Mouse (Mus musculus) myocyte (in vitro differentiated cells): ENCODE data around the gene Axin2. TPM values are rescaled to one million over a fixed set of nuclear protein-coding genes. Genes with fewer than 3 reads are reported as not detected.

Source experiments
- H3K27me3 ChIP-seq: one replicate; pipeline ENCODE4 v1.6.1; 2011; ENCODE audit not compliant: control insufficient read depth, insufficient read depth, insufficient read length
- H3K36me3 ChIP-seq: one replicate; pipeline ENCODE4 v1.6.1; 2011; ENCODE audit not compliant: control insufficient read depth, insufficient read depth
- H3K4me2 ChIP-seq: one replicate; pipeline ENCODE4 v1.6.1; 2011; ENCODE audit warnings: low read depth, control low read depth
- H3K4me3 ChIP-seq: one replicate; pipeline ENCODE4 v1.5.1; 2011; ENCODE audit warnings: mild to moderate bottlenecking, control low read depth, moderate library complexity
- H3K79me2 ChIP-seq: one replicate; pipeline ENCODE4 v1.6.1; 2011; ENCODE audit not compliant: control insufficient read depth, insufficient read depth
- H3ac ChIP-seq: one replicate; pipeline ENCODE4 v1.6.1; 2011; ENCODE audit not compliant: control insufficient read depth, insufficient read length
- CEBPB ChIP-seq: IDR thresholded peaks from 2 replicates; pipeline ENCODE4 v1.6.1; 2011; ENCODE audit warnings: mild to moderate bottlenecking, moderate library complexity; ENCODE audit not compliant: poor library complexity, insufficient read depth, severe bottlenecking
- E2F4 ChIP-seq: IDR thresholded peaks from one replicate; pipeline ENCODE4 v1.6.1; 2011; ENCODE audit warnings: mild to moderate bottlenecking, control low read depth, moderate library complexity; ENCODE audit not compliant: insufficient read depth
- MAX ChIP-seq: IDR thresholded peaks from one replicate; pipeline ENCODE4 v1.6.1; 2011; ENCODE audit warnings: low read depth, mild to moderate bottlenecking, control low read depth
- MYOD1 ChIP-seq, 3 experiments: IDR thresholded peaks; one replicate each; pipeline ENCODE4 v1.6.1; 2011; ENCODE audit warnings: control low read depth in 2 of 3, low read depth in 2 of 3, mild to moderate bottlenecking in 2 of 3, moderate library complexity in 1 of 3; ENCODE audit not compliant: insufficient read length in 2 of 3, control insufficient read depth in 1 of 3
- MYOG ChIP-seq, 3 experiments: IDR thresholded peaks; one replicate each; pipeline ENCODE4 v1.6.1; 2011; ENCODE audit warnings: control low read depth in 2 of 3, low read depth in 2 of 3, mild to moderate bottlenecking in 2 of 3; ENCODE audit not compliant: insufficient read length in 2 of 3, control insufficient read depth in 1 of 3, insufficient read depth in 1 of 3
- POLR2A ChIP-seq: IDR thresholded peaks from one replicate; pipeline ENCODE4 v1.6.1; 2011; ENCODE audit warnings: low read depth, mild to moderate bottlenecking, control low read depth, moderate library complexity; ENCODE audit not compliant: insufficient read length
- POLR2AphosphoS2 ChIP-seq: IDR thresholded peaks from one replicate; pipeline ENCODE4 v1.6.1; 2011; ENCODE audit warnings: low read depth, control low read depth; ENCODE audit not compliant: insufficient read length
- REST ChIP-seq: IDR thresholded peaks from one replicate; pipeline ENCODE4 v1.6.1; 2011; ENCODE audit warnings: mild to moderate bottlenecking, control low read depth, moderate library complexity; ENCODE audit not compliant: insufficient read depth, insufficient read length
- SRF ChIP-seq: IDR thresholded peaks from one replicate; pipeline ENCODE4 v1.6.1; 2011; ENCODE audit warnings: low read depth; ENCODE audit not compliant: control insufficient read depth, insufficient read length
- TCF12 ChIP-seq: IDR thresholded peaks from one replicate; pipeline ENCODE4 v1.6.1; 2011; ENCODE audit warnings: mild to moderate bottlenecking, control low read depth; ENCODE audit not compliant: poor library complexity, insufficient read depth, severe bottlenecking
- TCF3 ChIP-seq: IDR thresholded peaks from one replicate; pipeline ENCODE4 v1.6.1; 2011; ENCODE audit warnings: low read depth, control low read depth; ENCODE audit not compliant: insufficient read length
- USF1 ChIP-seq: IDR thresholded peaks from one replicate; pipeline ENCODE4 v1.6.1; 2011; ENCODE audit warnings: low read depth, mild to moderate bottlenecking, control low read depth, moderate library complexity
- polyA plus RNA-seq: library from polyadenylated mRNA; unstranded; fragments of >200 nt; fragmentation: generic; extraction: Trizol; gene quantifications from one replicate; pipeline ENCODE4 v1.2.1, GENCODE M21; 2012; ENCODE audit warnings: missing spikeins

Gene Axin2
- polyA plus RNA-seq, 1 experiment, result 1.7 TPM

DNA sequence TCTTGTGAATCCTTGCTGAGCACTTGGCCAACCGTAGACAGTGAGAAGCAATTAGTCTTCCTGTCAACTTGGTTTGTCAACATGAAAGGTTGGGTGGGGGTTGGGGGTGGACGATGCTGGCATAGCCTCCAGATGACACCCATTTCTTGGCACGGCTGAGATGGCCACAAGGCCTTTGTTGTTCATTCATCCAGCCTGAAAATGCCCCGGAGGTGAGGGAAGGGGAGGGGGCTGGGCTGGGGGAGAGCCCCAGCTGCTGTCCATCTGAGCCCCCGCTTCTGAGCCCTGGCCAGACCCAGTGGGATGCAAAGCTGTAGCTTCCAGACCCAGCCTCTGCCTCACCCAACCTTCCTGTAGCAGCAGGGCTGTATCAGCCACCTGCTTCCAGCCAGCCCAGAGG is 38.2 kb downstream of the Axin2 start:
- H3ac ChIP-seq, result no peak overlapping the region
- H3K4me2 ChIP-seq, result no peak overlapping the region
- TF ChIP-seq MAX (no peak), POLR2A (no peak), TCF3 (no peak), SRF (no peak), MYOG (IDR thresholded peaks at IDR 0.05; ENCODE audit: control insufficient read depth in 1 of 3, insufficient read depth in 1 of 3, insufficient read length in 2 of 3, low read depth in 2 of 3) (no peak), MYOD1 (IDR thresholded peaks at IDR 0.05; ENCODE audit: control insufficient read depth in 1 of 3, insufficient read length in 2 of 3, low read depth in 2 of 3) (no peak), POLR2AphosphoS2 (no peak), USF1 (no peak), REST (no peak), E2F4 (no peak), CEBPB (no peak), TCF12 (no peak)
- H3K36me3 ChIP-seq, result no peaks in the 10 kb centered on the region
- H3K27me3 ChIP-seq, result no peaks in the 10 kb centered on the region
- H3K4me3 ChIP-seq, result no peak overlapping the region
- no peaks in the 10 kb centered on the region for H3K79me2 ChIP-seq

DNA sequence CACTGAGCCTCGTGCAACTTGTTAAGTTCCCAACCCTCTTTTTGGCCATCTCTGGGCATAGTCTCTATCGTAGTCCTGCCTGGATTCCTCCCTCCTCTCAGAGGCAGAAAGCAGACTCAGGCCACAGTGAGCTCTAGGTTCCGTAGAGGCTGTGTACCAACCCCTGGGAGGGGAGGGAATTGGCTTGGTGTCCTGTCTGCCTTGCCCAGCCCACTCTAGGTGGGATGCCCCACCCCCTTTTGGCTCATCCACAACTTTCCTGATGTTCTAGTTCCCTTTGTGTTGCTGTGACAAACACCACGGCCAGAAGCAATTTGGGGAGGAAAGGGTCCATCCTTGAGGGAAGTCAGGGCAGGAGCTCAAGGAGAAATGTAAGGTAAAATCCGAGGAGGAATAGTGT is 39.0 kb downstream of the Axin2 start:
- Histone ChIP-seq H3K27me3 (no peaks in the 10 kb centered on the region), H3K4me2 (no peak overlapping the region), H3ac (no peak overlapping the region), H3K79me2 (no peaks in the 10 kb centered on the region), H3K36me3 (no peaks in the 10 kb centered on the region), H3K4me3 (no peak overlapping the region)
- TF ChIP-seq POLR2AphosphoS2 (no peak), CEBPB (no peak), TCF12 (no peak), TCF3 (no peak), MYOG (IDR thresholded peaks at IDR 0.05; ENCODE audit: control insufficient read depth in 1 of 3, insufficient read depth in 1 of 3, insufficient read length in 2 of 3, low read depth in 2 of 3) (no peak)

DNA sequence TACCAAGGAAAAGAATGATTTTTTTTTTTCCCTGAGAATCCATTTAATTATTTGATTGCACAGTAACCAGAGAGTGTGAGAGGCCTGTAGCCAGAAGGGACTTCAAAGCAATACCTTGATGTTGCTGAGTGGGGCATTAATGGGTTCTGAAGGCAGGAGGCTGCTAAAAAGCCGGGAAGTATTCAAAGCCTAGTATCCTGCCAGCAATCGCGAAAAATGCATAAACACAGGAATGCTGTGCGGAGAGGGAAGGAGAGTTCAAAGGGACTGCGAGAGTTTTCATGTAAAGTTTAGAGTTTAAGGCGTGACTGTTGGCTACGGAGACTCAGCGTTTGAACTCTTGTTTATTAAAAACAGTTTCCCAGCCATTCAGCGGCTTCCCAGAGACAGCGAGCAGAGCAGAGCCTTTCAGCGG is 41.5 kb downstream of the Axin2 start:
- Histone ChIP-seq H3K4me2 (no peak overlapping the region), H3K36me3 (no peaks in the 10 kb centered on the region), H3ac (no peak overlapping the region), H3K79me2 (no peaks in the 10 kb centered on the region), H3K4me3 (no peak overlapping the region), H3K27me3 (no peaks in the 10 kb centered on the region)
- no peak for TF ChIP-seq MYOG (IDR thresholded peaks at IDR 0.05; ENCODE audit: control insufficient read depth in 1 of 3, insufficient read depth in 1 of 3, insufficient read length in 2 of 3, low read depth in 2 of 3)
- no peak for TF ChIP-seq REST
- TF ChIP-seq TCF12, result no peak
- no peak for TF ChIP-seq SRF
- TF ChIP-seq USF1, result no peak
- TF ChIP-seq POLR2AphosphoS2, result no peak
- TF ChIP-seq MYOD1 (IDR thresholded peaks at IDR 0.05; ENCODE audit: control insufficient read depth in 1 of 3, insufficient read length in 2 of 3, low read depth in 2 of 3), result no peak
- TF ChIP-seq E2F4, result no peak
- no peak for TF ChIP-seq MAX
- TF ChIP-seq CEBPB, result no peak
- TF ChIP-seq TCF3, result no peak
- no peak for TF ChIP-seq POLR2A

DNA sequence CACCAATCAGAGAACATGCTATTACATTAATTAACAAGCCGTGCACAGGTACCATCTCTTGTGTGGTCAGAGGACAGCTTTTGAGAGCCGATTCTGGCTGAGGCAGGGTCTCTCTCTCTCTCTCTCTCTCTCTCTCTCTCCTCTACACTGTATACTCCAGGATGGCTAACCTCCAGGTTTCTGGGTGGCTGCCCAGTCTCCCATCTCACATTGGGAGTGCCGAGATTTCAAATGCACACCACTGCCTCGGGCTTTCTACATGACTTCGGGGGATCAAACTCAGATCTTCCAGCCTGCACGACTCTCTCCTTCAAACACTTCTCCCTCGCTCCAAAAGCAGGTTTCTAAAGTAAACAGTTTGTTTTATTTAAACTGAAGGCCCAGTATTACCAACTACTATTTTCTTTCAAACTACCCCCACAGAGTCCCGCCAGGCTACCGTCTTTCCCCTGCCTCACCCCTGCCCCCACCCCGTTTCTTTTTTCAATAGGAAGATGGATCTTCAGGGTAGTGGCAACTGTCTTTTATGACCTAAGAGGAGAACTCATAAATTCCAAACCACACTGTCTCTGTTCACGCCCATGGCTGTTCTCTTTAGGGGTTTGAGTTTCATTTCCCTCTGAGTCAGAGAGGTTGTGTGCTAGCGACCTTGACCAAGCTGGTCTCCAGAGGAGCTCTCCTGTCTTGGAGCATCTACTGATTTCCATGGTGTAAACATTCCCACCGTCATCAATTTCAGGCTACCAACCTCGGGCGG is 43.5 kb downstream of the Axin2 start:
- no peak for TF ChIP-seq POLR2AphosphoS2
- TF ChIP-seq MYOG (IDR thresholded peaks at IDR 0.05; ENCODE audit: control insufficient read depth in 1 of 3, insufficient read depth in 1 of 3, insufficient read length in 2 of 3, low read depth in 2 of 3), result no peak
- no peak for TF ChIP-seq MAX
- TF ChIP-seq TCF3, result no peak
- no peak for TF ChIP-seq MYOD1 (IDR thresholded peaks at IDR 0.05; ENCODE audit: control insufficient read depth in 1 of 3, insufficient read length in 2 of 3, low read depth in 2 of 3)
- no peak for TF ChIP-seq POLR2A
- TF ChIP-seq CEBPB, result no peak
- no peak for TF ChIP-seq SRF
- TF ChIP-seq TCF12, result no peak
- no peak for TF ChIP-seq REST
- TF ChIP-seq USF1, result no peak
- no peak overlapping the region for H3ac ChIP-seq

More for the DNA sequence above, 43.5 kb downstream of the Axin2 start:
- H3K4me3 ChIP-seq, result no peak overlapping the region
- H3K27me3 ChIP-seq, result no peaks in the 10 kb centered on the region
- peak overlapping the region; percentile 52 for H3K4me2 ChIP-seq
- no peaks in the 10 kb centered on the region for H3K79me2 ChIP-seq
- H3K36me3 ChIP-seq, result no peaks in the 10 kb centered on the region
